Comparison of ENCODE assay signal across 8 mouse cellular contexts in genomic region chr19:31764801-31765340, GRCm38 (mm10). TPM values are rescaled to one million over a fixed set of nuclear protein-coding genes. Genes with fewer than 3 reads are reported as not detected.
A peak's percentile ranks its signal among the peaks of the same experiment; 100 is the strongest.
DNase-seq lines count a peak whose midpoint lies in the region; ATAC-seq and TF ChIP-seq lines count a peak whose summit lies in the region.

Prkg1 (minus strand) TSS chr19:31765033.

- no peaks in the 10 kb centered on the region for H3K36me3 ChIP-seq in intestine, embryonic 14.5 days (ENCODE audit: control insufficient read depth, insufficient read depth, low read length)
- H3K36me3 ChIP-seq in liver, adult 2 months (ENCODE audit: control insufficient read depth, insufficient read depth, low read length): no peaks in the 10 kb centered on the region
- no peaks in the 10 kb centered on the region for H3K36me3 ChIP-seq in neural tube, embryonic 11.5 days (ENCODE audit: control insufficient read depth, insufficient read depth, low read length)

- TF ChIP-seq CTCF in lung, adult 2 months (IDR thresholded peaks at IDR 0.05; ENCODE audit: insufficient read depth, low read length): no peak
- no peak for TF ChIP-seq CTCF in bone marrow macrophage, adult 2 months (IDR thresholded peaks at IDR 0.05; ENCODE audit: low read depth, low read length)
- TF ChIP-seq CTCF in liver, adult 2 months (IDR thresholded peaks at IDR 0.05; ENCODE audit: low read depth, low read length): no peak

- no peak for TF ChIP-seq POLR2A in lung, adult 2 months (IDR thresholded peaks at IDR 0.05; ENCODE audit: borderline replicate concordance, extremely low read depth, low read depth, low read length)
- TF ChIP-seq POLR2A in bone marrow macrophage, adult 2 months (IDR thresholded peaks at IDR 0.05; ENCODE audit: borderline replicate concordance, low read depth, low read length): no peak
- TF ChIP-seq POLR2A in liver, adult 2 months (IDR thresholded peaks at IDR 0.05; ENCODE audit: extremely low read depth, insufficient read depth, low read length): no peak

- H3K9me3 ChIP-seq in intestine, embryonic 14.5 days (ENCODE audit: control insufficient read depth, low read length): no peaks in the 10 kb centered on the region
- no peaks in the 10 kb centered on the region for H3K9me3 ChIP-seq in neural tube, embryonic 11.5 days (ENCODE audit: control insufficient read depth, low read length)

- 0 out of 2 replicates have a peak, but pooled peaks cover 2% of the 10 kb centered on the region for H3K27me3 ChIP-seq in intestine, embryonic 14.5 days (replicated peaks; ENCODE audit: control insufficient read depth, insufficient read depth, low read length)
- H3K27me3 ChIP-seq in liver, adult 2 months (ENCODE audit: control insufficient read depth, insufficient read depth, low read length): peaks cover 11% of the 10 kb centered on the region
- H3K27me3 ChIP-seq in neural tube, embryonic 11.5 days (ENCODE audit: control insufficient read depth, insufficient read depth, low read length): peaks cover 7% of the 10 kb centered on the region

- no peaks in the 10 kb centered on the region for H3K79me2 ChIP-seq in liver, adult 2 months (ENCODE audit: control insufficient read depth, insufficient read depth, low read length)

- no peak within 1 kb of the TSS for H3K27ac ChIP-seq in bone marrow macrophage, adult 2 months (ENCODE audit: insufficient read depth, low read depth, low read length)
- peak within 1 kb of the TSS; percentile 81 for H3K27ac ChIP-seq in intestine, embryonic 14.5 days (ENCODE audit: low read depth)
- peak within 1 kb of the TSS; percentile 64 for H3K27ac ChIP-seq in liver, adult 2 months (replicated peaks; ENCODE audit: insufficient read depth, low read depth, low read length)
- peak within 1 kb of the TSS; percentile 45 for H3K27ac ChIP-seq in neural tube, embryonic 11.5 days (ENCODE audit: low read depth, low read length)

- WGBS in lung, adult 2 months: 1% methylated on average over 23 of the region's 23 CpGs
- WGBS in intestine, embryonic 14.5 days: under 1% methylated on average over 23 of the region's 23 CpGs
- WGBS in liver, adult 2 months: 2% methylated on average over 23 of the region's 23 CpGs
- WGBS in neural tube, embryonic 11.5 days: 0% methylated on average over 20 of the region's 23 CpGs

- peak within 1 kb of the TSS; percentile 66 for H3K4me3 ChIP-seq in lung, adult 2 months (replicated peaks; ENCODE audit: extremely low read depth, low read depth, low read length)
- peak within 1 kb of the TSS; percentile 62 for H3K4me3 ChIP-seq in bone marrow macrophage, adult 2 months (ENCODE audit: insufficient read depth, low read length)
- H3K4me3 ChIP-seq in intestine, embryonic 14.5 days (ENCODE audit: low read depth, low read length): peak within 1 kb of the TSS; percentile 63
- H3K4me3 ChIP-seq in liver, adult 2 months (ENCODE audit: insufficient read depth, low read depth, low read length): peak within 1 kb of the TSS; percentile 71
- peak within 1 kb of the TSS; percentile 54 for H3K4me3 ChIP-seq in neural tube, embryonic 11.5 days (ENCODE audit: low read depth, low read length)

- H3K4me1 ChIP-seq in lung, adult 2 months (ENCODE audit: control insufficient read depth, insufficient read depth, low read length): no peaks in the 10 kb centered on the region; the same call in none of the 2 replicates
- H3K4me1 ChIP-seq in bone marrow macrophage, adult 2 months (ENCODE audit: control insufficient read depth, insufficient read depth, low read length): peaks cover 8% of the 10 kb centered on the region
- H3K4me1 ChIP-seq in intestine, embryonic 14.5 days (replicated peaks; ENCODE audit: control insufficient read depth, insufficient read depth, low read length): peaks cover 10% of the 10 kb centered on the region; the same call in 1 of the 2 replicates
- peaks cover 7% of the 10 kb centered on the region for H3K4me1 ChIP-seq in liver, adult 2 months (ENCODE audit: control insufficient read depth, insufficient read depth, low read length)
- H3K4me1 ChIP-seq in neural tube, embryonic 11.5 days (ENCODE audit: control insufficient read depth, insufficient read depth, low read length): 0 out of 2 replicates have a peak, but pooled peaks cover 6% of the 10 kb centered on the region

- peak within 1 kb of the TSS; percentile 54 for H3K9ac ChIP-seq in intestine, embryonic 14.5 days (ENCODE audit: low read length)
- H3K9ac ChIP-seq in liver, adult 2 months (ENCODE audit: low read depth, low read length): peak within 1 kb of the TSS; percentile 79
- H3K9ac ChIP-seq in neural tube, embryonic 11.5 days (ENCODE audit: low read length): peak within 1 kb of the TSS; percentile 58

- peak; percentile 46 for DNase-seq in lung, adult 2 months
- DNase-seq in lung, postnatal 36 days: no peak
- peak in 1 of 2 experiments; percentile 48 for DNase-seq in gastrocnemius, postnatal 4 days (ENCODE audit: low spot score in 2 of 2)
- DNase-seq in intestine, embryonic 14.5 days (ENCODE audit: low spot score): no peak
- DNase-seq in liver, adult 2 months (ENCODE audit: extremely low read depth, low read depth, low spot score): no peak
- DNase-seq in neural tube, embryonic 11.5 days (ENCODE audit: low spot score): peak; percentile 70
- no peak for DNase-seq in spleen, adult 18-20 months

- ATAC-seq in intestine, embryonic 14.5 days (replicated peaks; ENCODE audit: low FRiP score, low TSS enrichment, low read depth): peak; percentile 64
- ATAC-seq in neural tube, embryonic 11.5 days (ENCODE audit: insufficient read depth, low FRiP score, low TSS enrichment): peak; percentile 72

- peak within 1 kb of the TSS; percentile 86 for H3K4me2 ChIP-seq in intestine, embryonic 14.5 days (ENCODE audit: low read length)
- H3K4me2 ChIP-seq in neural tube, embryonic 11.5 days (ENCODE audit: low read depth): peak within 1 kb of the TSS; percentile 84

RNA-seq across cellular contexts. Expression of gene Prkg1, which starts in this region (rescaled TPM):
- 4.1 and 6.0 TPM in 2 replicates for polyA plus RNA-seq in lung, adult 2 months (2012; rRNA removed)
- 0.15 TPM in 1 of 2 replicates, not detected in the other for polyA plus RNA-seq in bone marrow macrophage, adult 2 months (2012; ENCODE audit: insufficient read depth, insufficient read length, missing spikeins)
- total RNA-seq in gastrocnemius, postnatal 4 days (2021): 10 to 100 TPM; 42.3 to 50.1 TPM
- 14.2 and 16.9 TPM in 2 replicates for polyA plus RNA-seq in intestine, embryonic 14.5 days (2014; fragmentation: Nextera tagmentation; extraction: Ambion mirVana)
- 3.4 TPM in 2 replicates for total RNA-seq in liver, adult 2 months (2014; rRNA removed)
- polyA plus RNA-seq in liver, adult 2 months (2012; rRNA removed): 0.15 and 0.27 TPM in 2 replicates
- polyA plus RNA-seq in neural tube, embryonic 11.5 days (2014; fragmentation: Nextera tagmentation; extraction: Ambion mirVana): 7.7 and 8.2 TPM in 2 replicates

Comparison
In these comparisons a context has a peak if more than half of its experiments do, and no peak if none do; other contexts are left out.
1. DNase-seq: peak in lung, adult 2 months (single experiment) and neural tube, embryonic 11.5 days (single experiment); none in lung, postnatal 36 days (single experiment), intestine, embryonic 14.5 days (single experiment), liver, adult 2 months (single experiment) and spleen, adult 18-20 months (0 of 2).
2. Peak in every context shown above with its lines, with median percentiles within 50 percentile points of each other: H3K4me3 ChIP-seq and H3K9ac ChIP-seq.